Mouse (Mus musculus) olfactory bulb, adult 2 months (tissue): ENCODE results near the gene Gm20431.

Experiments
- CTCF ChIP-seq: fragments of 200-500 bp; IDR thresholded peaks from 2 replicates; pipeline ENCODE4 v1.5.1; 2012; ENCODE audit warnings: low read depth, mild to moderate bottlenecking, low read length, moderate library complexity; ENCODE audit not compliant: insufficient read depth
- POLR2A ChIP-seq: fragments of 200-500 bp; IDR thresholded peaks from 2 replicates; pipeline ENCODE4 v1.6.1; 2012; ENCODE audit warnings: mild to moderate bottlenecking, low read depth, low read length, moderate library complexity; ENCODE audit not compliant: insufficient read depth

GRCm38 (mm10) chr2:167593551-167594250 is 67.6 kb downstream of the Gm20431 start:
- no peak for TF ChIP-seq POLR2A
- TF ChIP-seq CTCF, result no peak
